Mouse (Mus musculus): ENCODE measurements around the gene Rtn1. TPM values are rescaled to one million over a fixed set of nuclear protein-coding genes. Genes with fewer than 3 reads are reported as not detected.

The Rtn1 gene
- polyA plus RNA-seq, 1 experiment from 2014 or later = 84.3 TPM

- H3K4me1 ChIP-seq (ENCODE audit: control insufficient read depth, insufficient read depth, low read length) = no peaks in the 10 kb centered on the region
- H3K9ac ChIP-seq (replicated peaks; ENCODE audit: low read depth, low read length) = no peak overlapping the region
- no peak overlapping the region for H3K4me2 ChIP-seq (replicated peaks; ENCODE audit: low read depth, low read length)
- H3K4me3 ChIP-seq (ENCODE audit: low read depth, low read length) = no peak overlapping the region
- no peak overlapping the region for H3K27ac ChIP-seq (ENCODE audit: low read length)
- no peaks in the 10 kb centered on the region for H3K36me3 ChIP-seq (ENCODE audit: control insufficient read depth, insufficient read depth, low read length)
- no peaks in the 10 kb centered on the region for H3K27me3 ChIP-seq (ENCODE audit: control insufficient read depth, insufficient read depth, low read length)
- no peak for ATAC-seq (ENCODE audit: insufficient number of reproducible peaks, insufficient read depth, low FRiP score, low read depth)
- 73% methylated on average over 14 of the region's 14 CpGs for WGBS
- no peaks in the 10 kb centered on the region for H3K9me3 ChIP-seq (ENCODE audit: control insufficient read depth, low read depth, low read length)
Observed at GRCm38 (mm10) chr12:72389377-72390103, 19.3 kb downstream of the Rtn1 start.

- Histone ChIP-seq H3K27ac (ENCODE audit: low read length) (no peak overlapping the region), H3K27me3 (ENCODE audit: control insufficient read depth, insufficient read depth, low read length) (no peaks in the 10 kb centered on the region), H3K4me3 (ENCODE audit: low read depth, low read length) (no peak overlapping the region), H3K36me3 (ENCODE audit: control insufficient read depth, insufficient read depth, low read length) (no peaks in the 10 kb centered on the region), H3K4me1 (ENCODE audit: control insufficient read depth, insufficient read depth, low read length) (no peaks in the 10 kb centered on the region), H3K4me2 (replicated peaks; ENCODE audit: low read depth, low read length) (no peak overlapping the region), H3K9ac (replicated peaks; ENCODE audit: low read depth, low read length) (no peak overlapping the region), H3K9me3 (ENCODE audit: control insufficient read depth, low read depth, low read length) (no peaks in the 10 kb centered on the region)
- WGBS = 90% methylated on average over 5 of the region's 5 CpGs
- no peak for ATAC-seq (ENCODE audit: insufficient number of reproducible peaks, insufficient read depth, low FRiP score, low read depth)
Observed at GRCm38 (mm10) chr12:72388835-72389234, 20.0 kb downstream of the Rtn1 start.

GRCm38 (mm10) chr12:72388135-72388534 is 20.7 kb downstream of the Rtn1 start:
- WGBS = 89% methylated on average over 6 of the region's 6 CpGs
- Histone ChIP-seq H3K27ac (ENCODE audit: low read length) (no peak overlapping the region), H3K4me1 (ENCODE audit: control insufficient read depth, insufficient read depth, low read length) (no peaks in the 10 kb centered on the region), H3K4me2 (replicated peaks; ENCODE audit: low read depth, low read length) (no peak overlapping the region), H3K9me3 (ENCODE audit: control insufficient read depth, low read depth, low read length) (no peaks in the 10 kb centered on the region), H3K4me3 (ENCODE audit: low read depth, low read length) (no peak overlapping the region), H3K36me3 (ENCODE audit: control insufficient read depth, insufficient read depth, low read length) (no peaks in the 10 kb centered on the region), H3K9ac (replicated peaks; ENCODE audit: low read depth, low read length) (no peak overlapping the region), H3K27me3 (ENCODE audit: control insufficient read depth, insufficient read depth, low read length) (no peaks in the 10 kb centered on the region)
- ATAC-seq (ENCODE audit: insufficient number of reproducible peaks, insufficient read depth, low FRiP score, low read depth) = no peak

GRCm38 (mm10) chr12:72376309-72376708 is 32.5 kb downstream of the Rtn1 start:
- Histone ChIP-seq H3K4me2 (replicated peaks; ENCODE audit: low read depth, low read length) (no peak overlapping the region), H3K27me3 (ENCODE audit: control insufficient read depth, insufficient read depth, low read length) (no peaks in the 10 kb centered on the region), H3K27ac (ENCODE audit: low read length) (no peak overlapping the region), H3K4me3 (ENCODE audit: low read depth, low read length) (no peak overlapping the region), H3K9me3 (ENCODE audit: control insufficient read depth, low read depth, low read length) (no peaks in the 10 kb centered on the region), H3K9ac (replicated peaks; ENCODE audit: low read depth, low read length) (no peak overlapping the region), H3K4me1 (ENCODE audit: control insufficient read depth, insufficient read depth, low read length) (no peaks in the 10 kb centered on the region), H3K36me3 (ENCODE audit: control insufficient read depth, insufficient read depth, low read length) (no peaks in the 10 kb centered on the region)
- WGBS = 89% methylated on average over 5 of the region's 5 CpGs
- no peak for ATAC-seq (ENCODE audit: insufficient number of reproducible peaks, insufficient read depth, low FRiP score, low read depth)

GRCm38 (mm10) chr12:72374823-72375225 is 34.0 kb downstream of the Rtn1 start:
- 73% methylated on average over 11 of the region's 11 CpGs for WGBS
- no peak for ATAC-seq (ENCODE audit: insufficient number of reproducible peaks, insufficient read depth, low FRiP score, low read depth)
- H3K4me3 ChIP-seq (ENCODE audit: low read depth, low read length) = no peak overlapping the region
- H3K9me3 ChIP-seq (ENCODE audit: control insufficient read depth, low read depth, low read length) = no peaks in the 10 kb centered on the region
- no peaks in the 10 kb centered on the region for H3K4me1 ChIP-seq (ENCODE audit: control insufficient read depth, insufficient read depth, low read length)
- no peak overlapping the region for H3K27ac ChIP-seq (ENCODE audit: low read length)
- no peak overlapping the region for H3K4me2 ChIP-seq (replicated peaks; ENCODE audit: low read depth, low read length)
- no peak overlapping the region for H3K9ac ChIP-seq (replicated peaks; ENCODE audit: low read depth, low read length)
- no peaks in the 10 kb centered on the region for H3K27me3 ChIP-seq (ENCODE audit: control insufficient read depth, insufficient read depth, low read length)
- no peaks in the 10 kb centered on the region for H3K36me3 ChIP-seq (ENCODE audit: control insufficient read depth, insufficient read depth, low read length)

- H3K9ac ChIP-seq (replicated peaks; ENCODE audit: low read depth, low read length) = no peak overlapping the region
- ATAC-seq (ENCODE audit: insufficient number of reproducible peaks, insufficient read depth, low FRiP score, low read depth) = no peak
- no peaks in the 10 kb centered on the region for H3K9me3 ChIP-seq (ENCODE audit: control insufficient read depth, low read depth, low read length)
- 67% methylated on average over 17 of the region's 17 CpGs for WGBS
- no peak overlapping the region for H3K4me2 ChIP-seq (replicated peaks; ENCODE audit: low read depth, low read length)
- H3K4me3 ChIP-seq (ENCODE audit: low read depth, low read length) = no peak overlapping the region
- H3K27me3 ChIP-seq (ENCODE audit: control insufficient read depth, insufficient read depth, low read length) = no peaks in the 10 kb centered on the region
- H3K36me3 ChIP-seq (ENCODE audit: control insufficient read depth, insufficient read depth, low read length) = no peaks in the 10 kb centered on the region
- H3K4me1 ChIP-seq (ENCODE audit: control insufficient read depth, insufficient read depth, low read length) = no peaks in the 10 kb centered on the region
- no peak overlapping the region for H3K27ac ChIP-seq (ENCODE audit: low read length)
Observed at GRCm38 (mm10) chr12:72373916-72374615, 34.8 kb downstream of the Rtn1 start.

GRCm38 (mm10) chr12:72370081-72370480 is 38.8 kb downstream of the Rtn1 start:
- H3K36me3 ChIP-seq (ENCODE audit: control insufficient read depth, insufficient read depth, low read length) = no peaks in the 10 kb centered on the region
- ATAC-seq (ENCODE audit: insufficient number of reproducible peaks, insufficient read depth, low FRiP score, low read depth) = no peak
- 58% methylated on average over 5 of the region's 5 CpGs for WGBS

GRCm38 (mm10) chr12:72366763-72367162 is 42.1 kb downstream of the Rtn1 start:
- ATAC-seq (ENCODE audit: insufficient number of reproducible peaks, insufficient read depth, low FRiP score, low read depth) = no peak
- no peak overlapping the region for H3K9ac ChIP-seq (replicated peaks; ENCODE audit: low read depth, low read length)
- no peak overlapping the region for H3K27ac ChIP-seq (ENCODE audit: low read length)
- H3K9me3 ChIP-seq (ENCODE audit: control insufficient read depth, low read depth, low read length) = no peaks in the 10 kb centered on the region
- H3K4me2 ChIP-seq (replicated peaks; ENCODE audit: low read depth, low read length) = no peak overlapping the region
- 52% methylated on average over 3 of the region's 3 CpGs for WGBS
- H3K27me3 ChIP-seq (ENCODE audit: control insufficient read depth, insufficient read depth, low read length) = no peaks in the 10 kb centered on the region
- H3K4me1 ChIP-seq (ENCODE audit: control insufficient read depth, insufficient read depth, low read length) = no peaks in the 10 kb centered on the region
- no peaks in the 10 kb centered on the region for H3K36me3 ChIP-seq (ENCODE audit: control insufficient read depth, insufficient read depth, low read length)
- H3K4me3 ChIP-seq (ENCODE audit: low read depth, low read length) = no peak overlapping the region

More at GRCm38 (mm10) chr12:72370081-72370480, 38.8 kb downstream of the Rtn1 start:
- Histone ChIP-seq H3K27ac (ENCODE audit: low read length) (no peak overlapping the region), H3K9me3 (ENCODE audit: control insufficient read depth, low read depth, low read length) (no peaks in the 10 kb centered on the region), H3K9ac (replicated peaks; ENCODE audit: low read depth, low read length) (no peak overlapping the region), H3K4me1 (ENCODE audit: control insufficient read depth, insufficient read depth, low read length) (no peaks in the 10 kb centered on the region), H3K4me3 (ENCODE audit: low read depth, low read length) (no peak overlapping the region), H3K4me2 (replicated peaks; ENCODE audit: low read depth, low read length) (no peak overlapping the region), H3K27me3 (ENCODE audit: control insufficient read depth, insufficient read depth, low read length) (no peaks in the 10 kb centered on the region)

Data from stomach, embryonic 14.5 days (tissue).